Mouse (Mus musculus): ENCODE measurements at regions not wholly inside any gene's neighbourhood (a gene's known extent, or its start where the extent isn't known, plus 50 kb on each side); places are given as distances from the start of the nearest gene placed in this dataset.

- peak; percentile 56 for DNase-seq
- intact Hi-C loops (cut with DNase I), result no loop called here
These were observed 1099.6 kb upstream of the Cdh8 start for GRCm38 (mm10) chr8:100515896-100516295.

- DNase-seq, result peak; percentile 26
- intact Hi-C loops (cut with DNase I), result no loop called here
These were observed 1098.9 kb upstream of the Cdh8 start for GRCm38 (mm10) chr8:100515152-100515551.

- no peak for DNase-seq
- intact Hi-C loops (cut with DNase I), result no loop called here
These were observed 1090.2 kb upstream of the Cdh8 start for GRCm38 (mm10) chr8:100506478-100506877.

GRCm38 (mm10) chr8:100500342-100500712 is 1084.1 kb upstream of the Cdh8 start:
- DNase-seq, result no peak
- intact Hi-C loops (cut with DNase I), result no loop called here

GRCm38 (mm10) chr8:100499614-100500341 is 1083.5 kb upstream of the Cdh8 start:
- intact Hi-C loops (cut with DNase I), result no loop called here
- no peak for DNase-seq

- intact Hi-C loops (cut with DNase I), result no loop called here
These were observed 1078.2 kb upstream of the Cdh8 start for GRCm38 (mm10) chr8:100494445-100494844.

GRCm38 (mm10) chr8:100475950-100476349 is 1059.7 kb upstream of the Cdh8 start:
- DNase-seq, result no peak

More at GRCm38 (mm10) chr8:100494445-100494844, 1078.2 kb upstream of the Cdh8 start:
- no peak for DNase-seq

GRCm38 (mm10) chr8:100451231-100451630 is 1035.0 kb upstream of the Cdh8 start:
- DNase-seq, result peak; percentile 1
- intact Hi-C loops (cut with DNase I), result no loop called here

More at GRCm38 (mm10) chr8:100475950-100476349, 1059.7 kb upstream of the Cdh8 start:
- intact Hi-C loops (cut with DNase I), result no loop called here

GRCm38 (mm10) chr8:100450380-100450936 is 1034.2 kb upstream of the Cdh8 start:
- DNase-seq, result no peak
- intact Hi-C loops (cut with DNase I), result no loop called here

- intact Hi-C loops (cut with DNase I), result no loop called here
- DNase-seq, result peak; percentile 51
These were observed 1030.5 kb upstream of the Cdh8 start for GRCm38 (mm10) chr8:100446677-100447350.

All from left cerebral cortex, postnatal 4 days (tissue).